Mouse (Mus musculus): ENCODE data around the gene Itpkc.

DNA sequence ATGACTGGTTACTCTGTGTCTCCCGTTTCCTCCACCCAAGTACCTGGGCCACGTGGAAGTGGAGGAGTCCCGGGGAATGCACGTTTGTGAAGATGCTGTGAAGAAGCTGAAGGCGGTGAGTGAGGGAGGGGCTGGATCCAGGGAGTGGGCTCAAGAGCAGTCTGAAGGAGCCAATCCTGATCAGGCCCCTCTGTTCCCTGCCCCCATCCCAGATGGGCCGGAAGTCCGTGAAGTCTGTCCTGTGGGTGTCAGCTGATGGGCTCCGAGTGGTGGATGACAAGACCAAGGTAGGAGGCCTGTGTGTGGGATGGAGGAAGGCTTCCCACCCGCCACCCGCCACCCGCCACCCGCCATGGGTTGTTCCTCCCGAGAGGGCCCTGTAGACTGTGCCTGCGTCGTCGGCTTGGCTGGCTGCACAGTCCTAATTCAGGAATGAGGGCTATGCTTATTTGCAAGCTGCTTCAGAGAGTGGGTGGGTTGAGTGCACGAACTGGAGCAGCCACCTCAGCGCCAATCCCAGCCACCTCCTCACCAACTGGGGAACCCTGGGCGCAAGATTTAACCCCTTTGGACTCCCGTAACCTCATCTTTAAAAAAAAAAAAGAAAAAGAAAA is 38.2 kb upstream of the Itpkc start:
- no peak for TF ChIP-seq EP300 (optimal IDR thresholded peaks at IDR 0.05)
- no peak for TF ChIP-seq CTCF (IDR thresholded peaks at IDR 0.05; ENCODE audit: low read depth)
